ENCODE assay signal across 10 mouse cellular contexts in genomic region chr11:99539721-99540120, GRCm38 (mm10). TPM values are rescaled to one million over a fixed set of nuclear protein-coding genes. Genes with fewer than 3 reads are reported as not detected.
DNase-seq lines count a peak whose midpoint lies in the region; ATAC-seq and TF ChIP-seq lines count a peak whose summit lies in the region.
"Had no signal": no experiment of that assay in that cellular context is flagged by ENCODE, and none has a peak within 500 bp of the region (broad histone marks: within the 10 kb centered on the region; RNA-seq: fewer than 3 reads in every experiment).

No protein-coding gene starts in this region.

- H3K9ac ChIP-seq in forebrain, embryonic 16.5 days (replicated peaks; ENCODE audit: low read depth, low read length): no peak overlapping the region
- no peak overlapping the region for H3K9ac ChIP-seq in forebrain, embryonic 12.5 days
- H3K9ac ChIP-seq in midbrain, postnatal 0 days (replicated peaks; ENCODE audit: low read length, poor library complexity, severe bottlenecking): no peak overlapping the region
- H3K9ac ChIP-seq in midbrain, embryonic 11.5 days (ENCODE audit: low read length): no peak overlapping the region

- no peak overlapping the region for H3K4me3 ChIP-seq in forebrain, embryonic 16.5 days (replicated peaks; ENCODE audit: low read length)
- H3K4me3 ChIP-seq in forebrain, embryonic 12.5 days (replicated peaks): no peak overlapping the region
- no peak overlapping the region for H3K4me3 ChIP-seq in midbrain, postnatal 0 days (ENCODE audit: low read depth, low read length)
- H3K4me3 ChIP-seq in midbrain, embryonic 11.5 days (ENCODE audit: low read depth, low read length): no peak overlapping the region
- H3K4me3 ChIP-seq in thymus, adult 2 months (ENCODE audit: control insufficient read depth, insufficient read depth, low read length): no peak overlapping the region

- no peaks in the 10 kb centered on the region for H3K27me3 ChIP-seq in forebrain, embryonic 16.5 days (replicated peaks; ENCODE audit: control insufficient read depth, insufficient read depth, low read length)
- no peaks in the 10 kb centered on the region for H3K27me3 ChIP-seq in forebrain, embryonic 12.5 days
- no peaks in the 10 kb centered on the region; the same call in 1 of the 2 replicates for H3K27me3 ChIP-seq in midbrain, postnatal 0 days (ENCODE audit: insufficient read depth, low read length)
- H3K27me3 ChIP-seq in midbrain, embryonic 11.5 days (ENCODE audit: control insufficient read depth, insufficient read depth, low read length): no peaks in the 10 kb centered on the region
- H3K27me3 ChIP-seq in thymus, adult 2 months (ENCODE audit: control insufficient read depth, insufficient read depth, low read length): no peaks in the 10 kb centered on the region

- H3K27ac ChIP-seq in forebrain, embryonic 16.5 days (ENCODE audit: low read length): no peak overlapping the region
- H3K27ac ChIP-seq in forebrain, embryonic 12.5 days: no peak overlapping the region
- no peak overlapping the region for H3K27ac ChIP-seq in midbrain, postnatal 0 days (ENCODE audit: low read depth, low read length)
- H3K27ac ChIP-seq in midbrain, embryonic 11.5 days (ENCODE audit: low read depth, low read length): no peak overlapping the region
- no peak overlapping the region for H3K27ac ChIP-seq in thymus, adult 2 months (ENCODE audit: control insufficient read depth, insufficient read depth, low read length)

- TF ChIP-seq CTCF in midbrain, postnatal 0 days (IDR thresholded peaks at IDR 0.05): no peak
- TF ChIP-seq CTCF in thymus, adult 2 months (IDR thresholded peaks at IDR 0.05; ENCODE audit: borderline replicate concordance, control insufficient read depth, extremely low read depth, insufficient read depth, low read length, poor library complexity): no peak

- TF ChIP-seq POLR2A in thymus, adult 2 months (IDR thresholded peaks at IDR 0.05; ENCODE audit: control insufficient read depth, extremely low read depth, insufficient read depth, low read length, poor library complexity): no peak

- 0 out of 2 replicates have a peak overlapping the region, but pooled peaks have one; percentile 4 for H3K4me2 ChIP-seq in forebrain, embryonic 16.5 days (ENCODE audit: low read length)
- H3K4me2 ChIP-seq in forebrain, embryonic 12.5 days: no peak overlapping the region
- H3K4me2 ChIP-seq in midbrain, postnatal 0 days (ENCODE audit: low read depth, low read length, poor library complexity, severe bottlenecking): peak overlapping the region; percentile 12; the same call in 1 of the 2 replicates
- H3K4me2 ChIP-seq in midbrain, embryonic 11.5 days: no peak overlapping the region

- H3K9me3 ChIP-seq in forebrain, embryonic 16.5 days (ENCODE audit: control insufficient read depth, low read length): no peaks in the 10 kb centered on the region
- H3K9me3 ChIP-seq in forebrain, embryonic 12.5 days: no peaks in the 10 kb centered on the region
- H3K9me3 ChIP-seq in midbrain, postnatal 0 days (ENCODE audit: low read length): no peaks in the 10 kb centered on the region
- H3K9me3 ChIP-seq in midbrain, embryonic 11.5 days (ENCODE audit: control insufficient read depth, low read length): no peaks in the 10 kb centered on the region

- H3K4me1 ChIP-seq in forebrain, embryonic 16.5 days (replicated peaks; ENCODE audit: control insufficient read depth, insufficient read depth, low read length): peaks cover 3% of the 10 kb centered on the region; the same call in 1 of the 2 replicates
- no peaks in the 10 kb centered on the region for H3K4me1 ChIP-seq in forebrain, embryonic 12.5 days
- H3K4me1 ChIP-seq in midbrain, postnatal 0 days (ENCODE audit: insufficient read depth, low read length): no peaks in the 10 kb centered on the region
- no peaks in the 10 kb centered on the region for H3K4me1 ChIP-seq in midbrain, embryonic 11.5 days (ENCODE audit: control insufficient read depth, insufficient read depth, low read length)
- H3K4me1 ChIP-seq in thymus, adult 2 months (replicated peaks; ENCODE audit: control insufficient read depth, insufficient read depth, low read length): no peaks in the 10 kb centered on the region

- no peaks in the 10 kb centered on the region for H3K36me3 ChIP-seq in forebrain, embryonic 16.5 days (ENCODE audit: control insufficient read depth, insufficient read depth)
- no peaks in the 10 kb centered on the region for H3K36me3 ChIP-seq in forebrain, embryonic 12.5 days (replicated peaks)
- no peaks in the 10 kb centered on the region for H3K36me3 ChIP-seq in midbrain, postnatal 0 days (ENCODE audit: insufficient read depth, low read length)
- no peaks in the 10 kb centered on the region for H3K36me3 ChIP-seq in midbrain, embryonic 11.5 days (ENCODE audit: control insufficient read depth, insufficient read depth, low read length)
- no peaks in the 10 kb centered on the region for H3K36me3 ChIP-seq in thymus, adult 2 months (ENCODE audit: control insufficient read depth, insufficient read depth, low read length)

- DNase-seq in midbrain, postnatal 0 days (ENCODE audit: low spot score): peak; percentile 83
- no peak for DNase-seq in midbrain, embryonic 11.5 days (ENCODE audit: low spot score, missing footprints)
- DNase-seq in layer of hippocampus, adult 8-10 months (ENCODE audit: low spot score in 2 of 2): peak; percentile 51 to 72
- DNase-seq in ovary, postnatal 36 days (ENCODE audit: low spot score): peak; percentile 56
- DNase-seq in thymus, adult 2 months: no peak

- ATAC-seq in forebrain, embryonic 16.5 days: no peak
- no peak for ATAC-seq in forebrain, embryonic 12.5 days (ENCODE audit: low FRiP score)
- no peak for ATAC-seq in midbrain, postnatal 0 days (ENCODE audit: low FRiP score)
- no peak for ATAC-seq in midbrain, embryonic 11.5 days (ENCODE audit: low FRiP score)
- ATAC-seq in activated CD4-positive, CD25-positive, alpha-beta regulatory T cell, adult 4 months: no peak

- 30% methylated on average over 9 of the region's 9 CpGs for WGBS in forebrain, embryonic 16.5 days
- WGBS in forebrain, embryonic 12.5 days: 64% methylated on average over 9 of the region's 9 CpGs
- whole genome bisulfite sequencing in midbrain, postnatal 0 days: 51% methylated on average over 9 of the region's 9 CpGs
- WGBS in midbrain, embryonic 11.5 days: 77% methylated on average over 9 of the region's 9 CpGs
- 92% methylated on average over 9 of the region's 9 CpGs for WGBS in thymus, adult 2 months

RNA-seq across cellular contexts. Expression of gene Krt40, which starts 3.2 kb away (rescaled TPM):
- not detected in 2 replicates for polyA plus RNA-seq in forebrain, embryonic 16.5 days (2015; fragmentation: Nextera tagmentation; extraction: Ambion mirVana)
- polyA plus RNA-seq in forebrain, embryonic 12.5 days (2016; fragmentation: Nextera tagmentation; extraction: Ambion mirVana): not detected in 2 replicates
- not detected in 2 replicates for total RNA-seq in midbrain, postnatal 0 days (2014; rRNA removed)
- not detected in 2 replicates for polyA plus RNA-seq in midbrain, postnatal 0 days (2015; fragmentation: Nextera tagmentation; extraction: Ambion mirVana)
- polyA plus RNA-seq in midbrain, embryonic 11.5 days (2014; fragmentation: Nextera tagmentation; extraction: Ambion mirVana): not detected in 2 replicates
- total RNA-seq in layer of hippocampus, adult 8-10 months (2022): not detected
- 0.09 TPM in 1 of 2 replicates, not detected in the other for polyA plus RNA-seq in thymus, adult 2 months (2012; rRNA removed)
- polyA plus RNA-seq in activated CD4-positive, CD25-positive, alpha-beta regulatory T cell, adult 4 months (2017; shearing (Covaris generic)): not detected
- total RNA-seq: adrenal gland, postnatal 4 days had no signal
- polyA plus RNA-seq: heart, embryonic 14.5 days had no signal

RNA-seq across cellular contexts. Expression of gene Krtap3-3, which starts 10.9 kb away (rescaled TPM):
- polyA plus RNA-seq in forebrain, embryonic 16.5 days (2015; fragmentation: Nextera tagmentation; extraction: Ambion mirVana): not detected in 2 replicates
- not detected in 2 replicates for polyA plus RNA-seq in forebrain, embryonic 12.5 days (2016; fragmentation: Nextera tagmentation; extraction: Ambion mirVana)
- total RNA-seq in midbrain, postnatal 0 days (2014; rRNA removed): not detected in 2 replicates
- not detected in 2 replicates for polyA plus RNA-seq in midbrain, postnatal 0 days (2015; fragmentation: Nextera tagmentation; extraction: Ambion mirVana)
- not detected in 2 replicates for polyA plus RNA-seq in midbrain, embryonic 11.5 days (2014; fragmentation: Nextera tagmentation; extraction: Ambion mirVana)
- total RNA-seq in layer of hippocampus, adult 8-10 months (2022): not detected
- polyA plus RNA-seq in thymus, adult 2 months (2012; rRNA removed): 0.46 and 0.66 TPM in 2 replicates
- not detected for polyA plus RNA-seq in activated CD4-positive, CD25-positive, alpha-beta regulatory T cell, adult 4 months (2017; shearing (Covaris generic))
- total RNA-seq: adrenal gland, postnatal 4 days had no signal
- polyA plus RNA-seq: heart, embryonic 14.5 days had no signal

RNA-seq across cellular contexts. Expression of gene Krtap3-2, which starts 16.9 kb away (rescaled TPM):
- not detected in 2 replicates for polyA plus RNA-seq in forebrain, embryonic 16.5 days (2015; fragmentation: Nextera tagmentation; extraction: Ambion mirVana)
- polyA plus RNA-seq in forebrain, embryonic 12.5 days (2016; fragmentation: Nextera tagmentation; extraction: Ambion mirVana): not detected in 2 replicates
- not detected in 2 replicates for total RNA-seq in midbrain, postnatal 0 days (2014; rRNA removed)
- not detected in 2 replicates for polyA plus RNA-seq in midbrain, postnatal 0 days (2015; fragmentation: Nextera tagmentation; extraction: Ambion mirVana)
- polyA plus RNA-seq in midbrain, embryonic 11.5 days (2014; fragmentation: Nextera tagmentation; extraction: Ambion mirVana): not detected in 2 replicates
- total RNA-seq in layer of hippocampus, adult 8-10 months (2022): not detected
- polyA plus RNA-seq in thymus, adult 2 months (2012; rRNA removed): 0.15 and 0.19 TPM in 2 replicates
- polyA plus RNA-seq in activated CD4-positive, CD25-positive, alpha-beta regulatory T cell, adult 4 months (2017; shearing (Covaris generic)): not detected
- total RNA-seq: adrenal gland, postnatal 4 days had no signal
- polyA plus RNA-seq: heart, embryonic 14.5 days had no signal

RNA-seq across cellular contexts. Expression of gene Krt39, which starts 18.6 kb away (rescaled TPM):
- not detected in 2 replicates for polyA plus RNA-seq in forebrain, embryonic 16.5 days (2015; fragmentation: Nextera tagmentation; extraction: Ambion mirVana)
- not detected in 2 replicates for polyA plus RNA-seq in forebrain, embryonic 12.5 days (2016; fragmentation: Nextera tagmentation; extraction: Ambion mirVana)
- not detected in 2 replicates for total RNA-seq in midbrain, postnatal 0 days (2014; rRNA removed)
- not detected in 2 replicates for polyA plus RNA-seq in midbrain, postnatal 0 days (2015; fragmentation: Nextera tagmentation; extraction: Ambion mirVana)
- polyA plus RNA-seq in midbrain, embryonic 11.5 days (2014; fragmentation: Nextera tagmentation; extraction: Ambion mirVana): not detected in 2 replicates
- total RNA-seq in layer of hippocampus, adult 8-10 months (2022): not detected
- polyA plus RNA-seq in thymus, adult 2 months (2012; rRNA removed): 0.11 TPM in 1 of 2 replicates, not detected in the other
- polyA plus RNA-seq in activated CD4-positive, CD25-positive, alpha-beta regulatory T cell, adult 4 months (2017; shearing (Covaris generic)): not detected
- total RNA-seq: adrenal gland, postnatal 4 days had no signal
- polyA plus RNA-seq: heart, embryonic 14.5 days had no signal

RNA-seq across cellular contexts. Expression of gene Gm11939, which starts 19.5 kb away (rescaled TPM):
- polyA plus RNA-seq in forebrain, embryonic 16.5 days (2015; fragmentation: Nextera tagmentation; extraction: Ambion mirVana): not detected in 2 replicates
- polyA plus RNA-seq in forebrain, embryonic 12.5 days (2016; fragmentation: Nextera tagmentation; extraction: Ambion mirVana): not detected in 2 replicates
- not detected in 2 replicates for total RNA-seq in midbrain, postnatal 0 days (2014; rRNA removed)
- not detected in 2 replicates for polyA plus RNA-seq in midbrain, postnatal 0 days (2015; fragmentation: Nextera tagmentation; extraction: Ambion mirVana)
- polyA plus RNA-seq in midbrain, embryonic 11.5 days (2014; fragmentation: Nextera tagmentation; extraction: Ambion mirVana): not detected in 2 replicates
- not detected for total RNA-seq in layer of hippocampus, adult 8-10 months (2022)
- not detected in 2 replicates for polyA plus RNA-seq in thymus, adult 2 months (2012; rRNA removed)
- polyA plus RNA-seq in activated CD4-positive, CD25-positive, alpha-beta regulatory T cell, adult 4 months (2017; shearing (Covaris generic)): not detected
- total RNA-seq: adrenal gland, postnatal 4 days had no signal
- polyA plus RNA-seq: heart, embryonic 14.5 days had no signal

Comparison
In these comparisons a context has a peak if more than half of its experiments do, and no peak if none do; other contexts are left out.
1. H3K4me2 ChIP-seq: peak in forebrain, embryonic 16.5 days (single experiment) and midbrain, postnatal 0 days (single experiment); none in forebrain, embryonic 12.5 days (single experiment) and midbrain, embryonic 11.5 days (single experiment).
2. DNase-seq: peak in midbrain, postnatal 0 days (single experiment), layer of hippocampus, adult 8-10 months (2 of 2) and ovary, postnatal 36 days (single experiment); none in midbrain, embryonic 11.5 days (single experiment) and thymus, adult 2 months (single experiment).